Mouse (Mus musculus): ENCODE measurements at regions not wholly inside any gene's neighbourhood (a gene's known extent, or its start where the extent isn't known, plus 50 kb on each side); places are given as distances from the start of the nearest gene placed in this dataset.

- no peak for DNase-seq
These were observed 58.8 kb upstream of the Fut8 start for GRCm38 (mm10) chr12:77179138-77179537.

DNA sequence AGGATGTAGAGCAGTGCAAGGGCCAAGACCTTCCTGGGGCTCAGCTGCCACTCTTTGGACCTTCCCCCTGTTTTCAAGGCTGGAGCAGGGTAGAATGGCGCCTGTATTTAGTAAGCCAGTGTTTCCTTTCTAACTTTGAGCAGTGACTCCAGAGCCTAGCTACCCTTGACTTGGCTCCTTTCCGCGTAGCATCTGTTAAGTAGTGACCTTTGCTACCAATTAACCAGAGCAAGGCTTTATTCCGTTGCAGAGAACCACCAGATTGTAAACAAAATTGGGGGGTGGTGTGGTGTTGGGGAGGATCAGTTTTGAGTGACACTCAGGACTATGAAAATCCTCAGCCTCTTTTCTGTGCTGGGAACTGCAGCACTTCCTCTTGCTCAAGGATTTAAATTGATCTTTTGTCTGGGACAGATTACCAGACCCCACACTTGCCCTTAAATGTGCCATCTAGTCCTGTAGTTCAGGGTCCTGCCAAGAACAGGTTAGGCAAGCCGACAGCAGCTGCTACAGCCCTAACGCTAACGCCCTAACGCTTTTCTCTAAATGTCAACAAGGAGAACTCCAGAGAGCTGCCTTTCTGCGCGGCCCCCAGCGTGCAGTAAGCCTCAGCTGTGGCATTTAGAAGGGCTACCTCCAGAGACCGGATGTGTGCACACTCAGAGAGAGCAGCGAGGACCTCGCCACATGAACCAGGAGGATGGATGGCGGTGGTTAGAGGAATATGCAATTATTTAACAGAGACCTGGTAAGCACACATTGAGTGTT lies 59.9 kb upstream of the Fut8 start:
- DNase-seq: no peak

GRCm38 (mm10) chr12:77177303-77177702 lies 60.6 kb upstream of the Fut8 start:
- no peak for DNase-seq

GRCm38 (mm10) chr12:77174032-77174431 lies 63.9 kb upstream of the Fut8 start:
- DNase-seq: no peak

- no peak for DNase-seq
These were observed 65.4 kb upstream of the Fut8 start for GRCm38 (mm10) chr12:77172540-77172939.

GRCm38 (mm10) chr12:77170257-77170656 lies 67.7 kb upstream of the Fut8 start:
- DNase-seq: no peak

GRCm38 (mm10) chr12:77168367-77168766 lies 69.6 kb upstream of the Fut8 start:
- DNase-seq: no peak

DNA sequence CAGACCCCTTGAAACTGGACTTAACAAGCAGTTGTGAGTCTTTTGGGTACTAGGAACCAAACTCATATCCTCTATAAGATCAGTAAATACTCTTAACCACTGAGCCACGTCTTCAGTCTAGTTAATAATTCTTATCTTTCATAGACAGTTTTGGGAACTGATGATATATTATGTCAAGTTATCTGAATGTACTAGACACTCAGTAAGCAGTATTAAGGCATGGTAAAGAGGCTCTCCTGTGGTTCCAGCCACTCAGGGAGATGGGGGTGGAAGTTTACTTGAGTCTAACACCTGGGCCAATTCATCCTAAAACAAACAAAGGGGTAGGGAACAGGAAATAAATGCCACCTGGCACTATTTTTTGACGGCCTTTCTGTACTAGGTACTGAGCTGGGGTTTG lies 81.2 kb upstream of the Fut8 start:
- no peak for DNase-seq

DNA sequence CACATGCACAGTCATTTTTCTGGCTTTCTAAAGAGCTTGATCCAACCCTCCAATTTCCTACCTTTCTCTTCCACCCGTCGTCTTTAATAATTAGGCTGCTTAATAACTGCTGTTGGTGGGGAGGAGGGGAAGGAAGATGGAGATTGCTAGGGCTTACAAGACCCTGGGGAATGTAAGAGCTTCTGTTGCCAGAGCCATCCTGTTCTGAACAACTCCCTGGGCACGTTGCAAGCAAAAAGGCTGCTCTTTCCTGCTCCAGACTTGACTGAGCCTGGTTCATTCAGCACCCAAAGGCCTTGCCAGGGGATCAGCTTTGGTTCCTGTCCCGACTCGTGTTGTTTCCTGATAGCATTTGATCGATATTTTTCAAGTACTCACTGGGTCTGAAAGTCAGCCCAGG lies 82.3 kb upstream of the Fut8 start:
- no peak for DNase-seq

DNA sequence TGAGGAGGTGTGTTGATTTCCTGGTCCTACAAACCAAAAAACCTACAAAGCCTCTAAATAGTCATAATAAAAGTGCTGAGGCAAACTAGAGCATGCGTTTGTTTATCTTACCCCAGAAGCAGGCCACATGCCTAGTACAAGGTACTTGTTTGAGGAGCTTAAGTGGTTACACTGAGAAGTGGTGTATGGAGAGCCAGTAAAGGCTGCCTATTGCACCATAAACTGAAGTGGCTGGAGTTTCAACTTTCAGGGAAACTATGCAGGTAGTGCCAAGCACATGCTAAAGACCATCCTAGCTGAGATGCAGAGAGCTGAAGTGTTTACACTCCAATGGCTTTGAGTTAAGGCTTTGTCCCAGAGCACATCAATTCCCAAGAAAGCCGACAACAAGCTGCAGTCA lies 86.5 kb upstream of the Fut8 start:
- no peak for DNase-seq

DNA sequence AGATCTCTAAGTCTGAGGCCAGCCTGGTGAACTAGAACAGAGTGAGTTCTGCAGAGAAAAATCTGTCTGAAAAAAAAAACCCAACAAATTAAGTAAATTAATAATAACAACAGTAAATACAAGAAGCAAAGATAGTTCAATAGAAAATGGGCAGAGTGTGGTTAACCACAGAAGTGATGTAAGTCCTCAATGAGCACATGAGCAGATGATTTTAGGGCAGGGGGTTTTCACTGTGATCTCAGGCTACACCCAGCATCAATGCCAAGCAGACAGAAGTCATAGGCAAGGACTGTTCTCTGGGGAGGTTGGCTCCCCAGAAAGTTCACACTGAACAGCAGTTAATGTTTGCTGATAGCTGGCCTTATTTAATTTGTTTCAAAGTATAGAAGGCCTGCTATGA lies 88.1 kb upstream of the Fut8 start:
- no peak for DNase-seq

DNA sequence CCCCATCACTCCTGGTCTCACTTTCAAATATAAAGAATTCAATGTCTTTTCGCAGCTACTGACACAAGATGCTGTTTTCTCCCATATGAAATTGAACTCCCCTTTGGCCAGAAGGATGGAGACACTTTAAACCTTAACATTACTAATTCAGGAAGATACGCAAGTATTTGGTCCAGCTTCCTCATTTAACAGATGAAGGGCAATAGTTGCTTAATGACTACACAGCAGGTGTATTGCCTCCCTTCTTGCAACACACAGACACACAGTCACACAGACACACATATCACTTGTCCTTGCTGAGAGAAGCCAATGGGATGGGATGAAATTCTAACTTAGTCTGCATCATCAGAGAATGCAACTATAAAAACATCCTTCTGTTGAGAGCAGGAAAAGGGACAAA lies 89.8 kb upstream of the Fut8 start:
- no peak for DNase-seq

- DNase-seq: no peak
These were observed 94.0 kb upstream of the Fut8 start for GRCm38 (mm10) chr12:77143958-77144357.

GRCm38 (mm10) chr12:77143521-77143920 lies 94.4 kb upstream of the Fut8 start:
- DNase-seq: no peak

- DNase-seq: no peak
These were observed 94.8 kb upstream of the Fut8 start for GRCm38 (mm10) chr12:77143105-77143504.

DNA sequence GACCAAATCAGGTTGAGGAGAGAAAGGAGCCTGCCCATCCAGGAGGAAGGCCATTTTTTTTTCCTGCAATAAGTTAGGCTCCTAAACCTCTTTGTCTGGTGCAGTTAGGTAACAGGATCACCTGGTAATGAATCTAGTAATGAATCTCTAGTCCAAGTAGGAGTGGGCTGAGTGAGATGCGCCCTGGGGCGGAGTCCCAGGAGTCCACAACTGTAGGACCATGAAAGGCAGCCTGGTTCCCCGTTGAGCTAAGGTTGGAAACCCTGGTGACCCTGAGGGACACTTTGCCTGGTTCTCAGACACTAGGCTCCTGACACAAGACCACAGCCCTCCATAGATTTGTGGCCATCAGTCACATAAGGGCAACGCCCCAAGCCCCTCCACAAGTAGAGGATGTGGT lies 95.7 kb upstream of the Fut8 start:
- DNase-seq: no peak

- DNase-seq: no peak
These were observed 96.4 kb upstream of the Fut8 start for GRCm38 (mm10) chr12:77141260-77142201.

DNA sequence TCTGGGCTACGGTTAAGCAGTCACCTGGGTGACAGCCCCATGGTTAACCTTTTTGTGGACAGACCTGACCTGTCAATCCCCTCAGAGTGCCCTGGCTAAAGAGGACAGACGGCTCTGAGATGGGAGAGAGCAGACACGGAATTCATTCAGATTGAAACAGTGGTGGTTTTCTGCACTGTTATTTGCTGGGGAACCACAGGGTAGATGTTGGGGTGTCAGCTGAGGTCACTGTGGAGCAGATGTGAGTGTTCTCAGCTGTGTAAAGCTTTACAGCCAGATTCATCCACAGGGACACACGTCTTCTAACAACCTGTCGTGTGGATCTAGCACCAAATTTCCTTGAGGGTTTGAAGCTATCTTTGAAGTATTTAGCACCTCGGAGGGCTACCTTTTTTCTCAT lies 97.3 kb upstream of the Fut8 start:
- DNase-seq: no peak

GRCm38 (mm10) chr12:77140141-77140540 lies 97.8 kb upstream of the Fut8 start:
- DNase-seq: no peak

DNA sequence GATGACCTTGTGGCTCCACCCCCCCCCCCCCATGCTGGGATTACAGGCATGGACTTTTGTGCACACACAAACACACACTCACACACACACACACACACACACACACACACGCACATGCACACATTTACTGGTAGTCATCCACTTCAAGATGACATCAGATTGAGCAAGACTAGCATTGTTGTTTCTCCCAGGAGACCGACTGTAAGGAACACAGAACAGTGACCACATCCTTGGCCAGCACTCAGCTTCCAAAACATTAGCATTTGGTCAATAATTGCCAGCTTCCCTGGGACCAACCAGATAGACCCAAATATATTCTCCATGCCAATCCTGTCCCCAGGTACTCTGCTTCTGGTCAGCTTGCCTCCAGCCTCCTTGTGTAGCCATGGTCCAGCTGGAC lies 98.2 kb upstream of the Fut8 start:
- no peak for DNase-seq

DNA sequence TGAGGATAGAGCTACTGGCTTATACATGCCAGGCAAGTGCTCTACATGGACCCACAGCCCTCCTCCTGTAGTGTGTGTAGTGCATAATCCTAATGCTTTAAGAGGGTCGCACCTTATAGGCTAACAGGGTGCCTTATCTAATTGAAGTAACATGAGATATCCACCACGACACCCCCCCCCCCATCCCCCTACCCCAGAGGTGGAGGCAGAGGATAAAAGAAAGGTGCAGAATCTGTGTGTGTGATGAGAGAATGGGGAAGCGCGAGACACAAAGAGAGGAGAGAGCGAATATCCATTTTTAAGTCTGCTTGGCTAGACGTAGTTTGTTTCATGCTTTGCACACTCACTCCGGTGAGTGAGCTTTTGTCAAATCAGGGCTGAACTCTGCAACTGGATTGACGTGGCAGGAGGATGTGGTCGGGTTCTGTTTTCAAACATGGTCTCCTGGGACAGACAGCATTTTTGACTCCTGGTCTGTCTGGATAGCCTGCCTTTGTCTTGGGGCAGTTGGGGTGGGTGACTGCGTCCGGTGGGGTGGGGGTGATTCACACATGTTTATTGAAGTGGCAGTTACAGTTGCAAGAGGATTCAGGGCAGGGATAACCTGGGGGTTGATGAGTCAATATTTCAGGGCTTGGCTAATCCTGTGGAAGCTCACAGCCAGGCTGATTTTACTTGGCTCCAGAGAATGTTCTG lies 99.3 kb upstream of the Fut8 start:
- no peak for DNase-seq

DNA sequence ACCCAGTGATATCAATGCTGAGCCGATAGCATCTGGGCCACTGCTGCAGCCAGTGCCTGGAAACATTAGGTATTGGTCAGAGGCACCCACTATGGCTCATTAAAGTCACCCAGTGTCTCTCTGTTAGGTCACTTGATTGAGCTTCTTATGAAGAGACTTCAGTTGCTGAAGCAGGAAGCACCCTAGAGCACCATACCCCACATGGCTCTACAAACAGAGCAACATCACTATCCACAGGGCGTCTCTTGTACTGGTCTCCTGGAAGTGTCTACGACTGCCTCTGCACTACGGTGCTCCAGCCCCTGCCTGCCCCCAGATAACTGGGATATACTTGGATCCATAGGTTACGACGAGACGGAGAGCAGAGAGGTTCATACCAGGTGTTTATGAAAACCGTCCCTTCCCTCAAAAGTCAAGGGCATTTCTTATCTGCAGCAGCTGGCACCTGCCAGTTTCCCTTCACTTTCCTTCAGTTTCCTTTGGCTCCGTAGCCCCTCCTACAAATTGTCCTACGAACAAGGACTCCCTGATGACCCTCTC lies 100.6 kb upstream of the Fut8 start:
- DNase-seq: no peak

- DNase-seq: no peak
These were observed 102.3 kb upstream of the Fut8 start for GRCm38 (mm10) chr12:77135661-77136060.

Measured in spleen, adult 18-20 months (tissue).